Mouse (Mus musculus): Measurements from ENCODE around the gene Col4a2. TPM values are rescaled to one million over a fixed set of nuclear protein-coding genes. Genes with fewer than 3 reads are reported as not detected.

The Col4a2 gene
- polyA plus RNA-seq, 1 experiment from 2014 or later = 57.1 TPM

DNA sequence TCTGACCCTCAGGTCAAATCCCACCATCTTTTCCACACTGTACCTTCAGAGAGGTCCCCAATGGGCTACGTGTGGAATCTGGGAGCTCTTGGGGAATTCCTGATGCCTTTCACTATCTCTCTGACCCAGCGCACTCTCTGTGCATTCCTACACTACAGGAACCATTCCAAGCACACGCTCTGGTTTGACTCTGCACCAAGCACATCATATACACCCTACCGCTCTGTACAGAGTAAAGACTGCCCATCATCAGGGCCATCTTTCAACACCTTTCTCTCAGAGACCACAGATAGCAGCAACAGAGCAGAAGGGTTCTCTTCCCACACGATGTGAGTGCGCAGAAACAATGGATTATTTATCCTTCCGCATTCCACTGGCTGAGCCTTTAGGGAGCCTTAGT, 38.2 kb upstream of the Col4a2 start:
- Histone ChIP-seq H3K4me1 (ENCODE audit: control insufficient read depth, insufficient read depth, low read length) (peaks cover 43% of the 10 kb centered on the region), H3K4me2 (replicated peaks; ENCODE audit: low read depth, low read length) (no peak overlapping the region), H3K4me3 (ENCODE audit: low read depth, low read length) (no peak overlapping the region), H3K36me3 (ENCODE audit: control insufficient read depth, insufficient read depth, low read length) (no peaks in the 10 kb centered on the region), H3K9ac (replicated peaks; ENCODE audit: low read depth, low read length) (no peak overlapping the region), H3K27me3 (ENCODE audit: control insufficient read depth, insufficient read depth, low read length) (no peaks in the 10 kb centered on the region), H3K27ac (ENCODE audit: low read length) (no peak overlapping the region), H3K9me3 (ENCODE audit: control insufficient read depth, low read depth, low read length) (no peaks in the 10 kb centered on the region)
- 79% methylated on average over 7 of the region's 7 CpGs for WGBS
- no peak for ATAC-seq (ENCODE audit: insufficient number of reproducible peaks, insufficient read depth, low FRiP score, low read depth)

- Histone ChIP-seq H3K4me1 (ENCODE audit: control insufficient read depth, insufficient read depth, low read length) (peaks cover 48% of the 10 kb centered on the region), H3K4me3 (ENCODE audit: low read depth, low read length) (no peak overlapping the region), H3K36me3 (ENCODE audit: control insufficient read depth, insufficient read depth, low read length) (no peaks in the 10 kb centered on the region), H3K27me3 (ENCODE audit: control insufficient read depth, insufficient read depth, low read length) (no peaks in the 10 kb centered on the region), H3K27ac (ENCODE audit: low read length) (no peak overlapping the region), H3K4me2 (replicated peaks; ENCODE audit: low read depth, low read length) (no peak overlapping the region), H3K9ac (replicated peaks; ENCODE audit: low read depth, low read length) (no peak overlapping the region), H3K9me3 (ENCODE audit: control insufficient read depth, low read depth, low read length) (no peaks in the 10 kb centered on the region)
- WGBS = 60% methylated on average over 5 of the region's 6 CpGs
- ATAC-seq (ENCODE audit: insufficient number of reproducible peaks, insufficient read depth, low FRiP score, low read depth) = no peak
Observed at GRCm38 (mm10) chr8:11276286-11276685, 36.3 kb upstream of the Col4a2 start.

DNA sequence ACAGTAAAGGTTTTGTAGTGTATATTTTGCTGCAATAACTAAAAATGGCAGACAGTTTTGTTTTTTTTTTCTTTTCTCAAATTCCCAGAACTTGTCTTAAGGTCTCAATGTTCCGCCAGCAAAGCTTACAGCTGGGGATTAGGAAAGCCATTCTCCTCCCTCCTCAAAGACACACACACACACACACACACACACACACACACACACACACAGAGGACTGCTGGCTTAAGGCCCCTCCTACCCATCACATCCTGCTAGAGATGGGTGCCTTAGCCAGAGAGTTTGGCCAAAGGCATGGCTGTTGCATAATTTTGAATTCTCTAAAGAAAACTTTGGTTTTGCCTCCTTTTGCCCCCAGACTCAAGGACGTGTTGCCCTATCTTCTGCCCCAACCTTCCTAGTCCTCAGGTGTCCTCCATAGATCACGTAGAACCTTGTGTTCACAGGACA, 35.0 kb upstream of the Col4a2 start:
- WGBS = 68% methylated on average over 3 of the region's 3 CpGs
- Histone ChIP-seq H3K27ac (ENCODE audit: low read length) (peak overlapping the region; percentile 84), H3K4me3 (ENCODE audit: low read depth, low read length) (no peak overlapping the region), H3K4me2 (replicated peaks; ENCODE audit: low read depth, low read length) (no peak overlapping the region), H3K27me3 (ENCODE audit: control insufficient read depth, insufficient read depth, low read length) (no peaks in the 10 kb centered on the region), H3K4me1 (ENCODE audit: control insufficient read depth, insufficient read depth, low read length) (peaks cover 48% of the 10 kb centered on the region), H3K9me3 (ENCODE audit: control insufficient read depth, low read depth, low read length) (0 out of 2 replicates have a peak, but pooled peaks cover 3% of the 10 kb centered on the region), H3K36me3 (ENCODE audit: control insufficient read depth, insufficient read depth, low read length) (no peaks in the 10 kb centered on the region; the same call in 1 of the 2 replicates), H3K9ac (replicated peaks; ENCODE audit: low read depth, low read length) (no peak overlapping the region)
- ATAC-seq (ENCODE audit: insufficient number of reproducible peaks, insufficient read depth, low FRiP score, low read depth) = no peak

- H3K27ac ChIP-seq (ENCODE audit: low read length) = peak overlapping the region; percentile 84
- no peak overlapping the region for H3K4me3 ChIP-seq (ENCODE audit: low read depth, low read length)
- no peaks in the 10 kb centered on the region; the same call in 1 of the 2 replicates for H3K36me3 ChIP-seq (ENCODE audit: control insufficient read depth, insufficient read depth, low read length)
- 0 out of 2 replicates have a peak, but pooled peaks cover 3% of the 10 kb centered on the region for H3K9me3 ChIP-seq (ENCODE audit: control insufficient read depth, low read depth, low read length)
- ATAC-seq (ENCODE audit: insufficient number of reproducible peaks, insufficient read depth, low FRiP score, low read depth) = peak; percentile 47; the same call in 1 of the 2 replicates
- H3K4me2 ChIP-seq (replicated peaks; ENCODE audit: low read depth, low read length) = no peak overlapping the region
- H3K9ac ChIP-seq (replicated peaks; ENCODE audit: low read depth, low read length) = no peak overlapping the region
- H3K27me3 ChIP-seq (ENCODE audit: control insufficient read depth, insufficient read depth, low read length) = no peaks in the 10 kb centered on the region
- peaks cover 48% of the 10 kb centered on the region for H3K4me1 ChIP-seq (ENCODE audit: control insufficient read depth, insufficient read depth, low read length)
- 24% methylated on average over 4 of the region's 4 CpGs for WGBS
Observed at GRCm38 (mm10) chr8:11278101-11278611, 34.4 kb upstream of the Col4a2 start.

- H3K4me3 ChIP-seq (ENCODE audit: low read depth, low read length) = no peak overlapping the region
- no peaks in the 10 kb centered on the region; the same call in 1 of the 2 replicates for H3K36me3 ChIP-seq (ENCODE audit: control insufficient read depth, insufficient read depth, low read length)
- H3K9ac ChIP-seq (replicated peaks; ENCODE audit: low read depth, low read length) = no peak overlapping the region
- H3K4me1 ChIP-seq (ENCODE audit: control insufficient read depth, insufficient read depth, low read length) = peaks cover 51% of the 10 kb centered on the region
- WGBS = 63% methylated on average over 20 of the region's 20 CpGs
- peak overlapping the region; percentile 12; the same call in 1 of the 2 replicates for H3K4me2 ChIP-seq (replicated peaks; ENCODE audit: low read depth, low read length)
- peak; percentile 47; the same call in 1 of the 2 replicates for ATAC-seq (ENCODE audit: insufficient number of reproducible peaks, insufficient read depth, low FRiP score, low read depth)
- no peaks in the 10 kb centered on the region for H3K27me3 ChIP-seq (ENCODE audit: control insufficient read depth, insufficient read depth, low read length)
- 0 out of 2 replicates have a peak, but pooled peaks cover 3% of the 10 kb centered on the region for H3K9me3 ChIP-seq (ENCODE audit: control insufficient read depth, low read depth, low read length)
- H3K27ac ChIP-seq (ENCODE audit: low read length) = peak overlapping the region; percentile 84; the same call in 1 of the 2 replicates
Observed at GRCm38 (mm10) chr8:11279296-11279826, 33.2 kb upstream of the Col4a2 start.

GRCm38 (mm10) chr8:11280721-11281268, 31.8 kb upstream of the Col4a2 start:
- 76% methylated on average over 10 of the region's 10 CpGs for WGBS
- no peak for ATAC-seq (ENCODE audit: insufficient number of reproducible peaks, insufficient read depth, low FRiP score, low read depth)
- Histone ChIP-seq H3K4me1 (ENCODE audit: control insufficient read depth, insufficient read depth, low read length) (peaks cover 43% of the 10 kb centered on the region), H3K27ac (ENCODE audit: low read length) (no peak overlapping the region), H3K27me3 (ENCODE audit: control insufficient read depth, insufficient read depth, low read length) (no peaks in the 10 kb centered on the region), H3K36me3 (ENCODE audit: control insufficient read depth, insufficient read depth, low read length) (no peaks in the 10 kb centered on the region; the same call in 1 of the 2 replicates), H3K4me3 (ENCODE audit: low read depth, low read length) (no peak overlapping the region), H3K9me3 (ENCODE audit: control insufficient read depth, low read depth, low read length) (0 out of 2 replicates have a peak, but pooled peaks cover 3% of the 10 kb centered on the region), H3K9ac (replicated peaks; ENCODE audit: low read depth, low read length) (no peak overlapping the region), H3K4me2 (replicated peaks; ENCODE audit: low read depth, low read length) (no peak overlapping the region)

GRCm38 (mm10) chr8:11282139-11282538, 30.5 kb upstream of the Col4a2 start:
- no peak for ATAC-seq (ENCODE audit: insufficient number of reproducible peaks, insufficient read depth, low FRiP score, low read depth)
- Histone ChIP-seq H3K27me3 (ENCODE audit: control insufficient read depth, insufficient read depth, low read length) (no peaks in the 10 kb centered on the region), H3K9me3 (ENCODE audit: control insufficient read depth, low read depth, low read length) (0 out of 2 replicates have a peak, but pooled peaks cover 3% of the 10 kb centered on the region), H3K4me1 (ENCODE audit: control insufficient read depth, insufficient read depth, low read length) (peaks cover 31% of the 10 kb centered on the region), H3K27ac (ENCODE audit: low read length) (no peak overlapping the region), H3K36me3 (ENCODE audit: control insufficient read depth, insufficient read depth, low read length) (no peaks in the 10 kb centered on the region; the same call in 1 of the 2 replicates), H3K9ac (replicated peaks; ENCODE audit: low read depth, low read length) (no peak overlapping the region), H3K4me2 (replicated peaks; ENCODE audit: low read depth, low read length) (no peak overlapping the region), H3K4me3 (ENCODE audit: low read depth, low read length) (no peak overlapping the region)
- 79% methylated on average over 10 of the region's 10 CpGs for WGBS

DNA sequence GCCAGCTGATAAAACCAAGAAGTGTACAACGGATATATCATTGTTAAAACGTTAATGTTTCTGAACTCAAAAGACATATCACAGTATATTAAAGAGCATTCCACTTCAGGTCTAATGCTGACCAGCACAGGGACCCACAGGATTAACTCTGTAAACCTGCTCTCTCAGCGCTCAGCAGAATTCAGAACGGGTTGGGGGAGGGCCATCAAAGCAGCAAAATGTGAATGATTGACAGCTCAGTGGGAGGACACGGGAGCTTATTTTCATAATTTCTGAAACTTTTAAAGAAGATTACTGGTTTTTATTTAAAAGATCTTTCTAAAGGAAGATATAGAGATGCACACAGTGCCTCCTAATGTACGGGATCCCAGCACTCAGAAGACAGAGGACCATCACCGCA, 29.9 kb upstream of the Col4a2 start:
- 0 out of 2 replicates have a peak, but pooled peaks cover 3% of the 10 kb centered on the region for H3K9me3 ChIP-seq (ENCODE audit: control insufficient read depth, low read depth, low read length)
- WGBS = 77% methylated on average over 7 of the region's 7 CpGs
- ATAC-seq (ENCODE audit: insufficient number of reproducible peaks, insufficient read depth, low FRiP score, low read depth) = no peak
- no peak overlapping the region for H3K27ac ChIP-seq (ENCODE audit: low read length)
- no peaks in the 10 kb centered on the region for H3K27me3 ChIP-seq (ENCODE audit: control insufficient read depth, insufficient read depth, low read length)
- no peak overlapping the region for H3K4me2 ChIP-seq (replicated peaks; ENCODE audit: low read depth, low read length)
- H3K4me3 ChIP-seq (ENCODE audit: low read depth, low read length) = no peak overlapping the region
- H3K36me3 ChIP-seq (ENCODE audit: control insufficient read depth, insufficient read depth, low read length) = no peaks in the 10 kb centered on the region; the same call in 1 of the 2 replicates
- H3K4me1 ChIP-seq (ENCODE audit: control insufficient read depth, insufficient read depth, low read length) = peaks cover 25% of the 10 kb centered on the region
- no peak overlapping the region for H3K9ac ChIP-seq (replicated peaks; ENCODE audit: low read depth, low read length)
